Mouse (Mus musculus): ENCODE results near the gene Rnf157.
A peak's percentile ranks its signal among the peaks of the same experiment; 100 is the strongest.
"Not testable (repeated sequence)": the region's sequence is repeated elsewhere in the genome, so short reads cannot be mapped to it uniquely, and the experiment has no call there.

The Rnf157 gene

DNA sequence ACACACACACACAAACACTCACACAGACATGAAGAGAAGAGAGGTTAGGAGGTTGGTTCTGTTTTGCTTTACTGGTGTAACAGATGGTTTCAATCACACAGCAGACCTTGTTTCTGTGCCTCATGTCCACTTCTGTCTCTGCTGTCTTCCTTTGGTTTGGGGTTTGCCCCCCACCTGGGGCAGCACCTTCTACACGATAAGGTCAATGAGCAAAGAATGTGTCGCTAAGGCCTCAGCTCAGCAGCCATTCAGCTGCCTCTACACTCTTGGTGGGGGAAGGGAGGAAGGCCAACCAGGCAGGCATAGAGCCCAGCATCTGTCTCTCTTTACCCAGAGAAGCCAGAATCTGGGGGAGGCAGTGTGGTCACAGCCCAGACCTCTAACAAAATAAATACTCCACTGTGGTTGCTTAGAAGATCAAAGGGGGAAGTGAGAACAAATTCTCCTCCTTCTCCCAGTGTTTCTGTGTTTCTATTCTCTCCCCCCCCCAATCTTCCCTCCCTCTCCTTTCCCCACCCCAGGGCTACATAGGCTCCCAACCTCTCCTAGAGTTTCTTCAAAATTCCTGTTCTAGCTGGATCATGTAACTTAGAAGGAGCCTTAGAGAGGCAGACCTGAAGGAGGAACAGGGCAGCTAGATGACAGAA, 5.5 kb upstream of the Rnf157 start:
- DNase-seq (ENCODE audit: low spot score), result peak; percentile 79

DNA sequence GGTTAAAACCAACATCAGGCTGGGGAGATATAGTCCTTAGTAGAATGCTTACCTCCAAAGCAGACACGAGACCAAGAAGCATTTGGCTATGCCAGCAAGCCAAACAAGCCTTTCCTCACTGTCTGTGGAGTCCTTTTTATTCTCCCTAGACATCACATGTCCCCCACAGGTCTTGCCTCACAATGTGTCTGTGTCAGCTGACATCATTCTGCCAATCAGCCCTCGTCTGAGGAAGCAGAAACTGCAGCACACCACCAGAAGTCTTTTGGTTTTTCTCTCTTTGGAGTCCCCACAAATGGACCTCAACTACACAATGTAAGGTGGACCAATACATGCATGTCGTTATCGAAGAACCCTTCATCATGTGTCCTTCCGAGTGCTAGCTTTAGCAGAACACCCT, 4.2 kb upstream of the Rnf157 start:
- DNase-seq (ENCODE audit: low spot score), result no peak

- no peak for DNase-seq (ENCODE audit: low spot score)
These were observed 3.5 kb upstream of the Rnf157 start for GRCm38 (mm10) chr11:116416196-116416943.

DNA sequence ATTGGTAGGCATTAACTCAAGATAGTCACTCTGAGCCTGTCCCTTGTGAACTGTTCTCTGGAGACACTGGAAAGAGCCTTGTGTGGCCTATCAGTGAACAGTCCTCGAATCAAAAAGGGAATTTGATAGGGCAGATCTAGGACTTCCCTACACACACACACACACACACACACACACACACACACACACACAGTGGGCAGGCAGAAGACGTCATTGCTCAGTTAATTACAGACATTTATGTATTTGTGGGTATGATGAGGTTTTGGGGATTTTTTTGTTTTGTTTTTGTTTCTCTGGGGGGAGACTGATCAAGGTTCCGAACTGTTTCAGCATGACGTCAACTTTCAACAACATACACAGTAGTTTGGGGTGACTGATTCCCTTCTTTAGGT, 795 bp upstream of the Rnf157 start:
- no peak for DNase-seq (ENCODE audit: low spot score)

DNA sequence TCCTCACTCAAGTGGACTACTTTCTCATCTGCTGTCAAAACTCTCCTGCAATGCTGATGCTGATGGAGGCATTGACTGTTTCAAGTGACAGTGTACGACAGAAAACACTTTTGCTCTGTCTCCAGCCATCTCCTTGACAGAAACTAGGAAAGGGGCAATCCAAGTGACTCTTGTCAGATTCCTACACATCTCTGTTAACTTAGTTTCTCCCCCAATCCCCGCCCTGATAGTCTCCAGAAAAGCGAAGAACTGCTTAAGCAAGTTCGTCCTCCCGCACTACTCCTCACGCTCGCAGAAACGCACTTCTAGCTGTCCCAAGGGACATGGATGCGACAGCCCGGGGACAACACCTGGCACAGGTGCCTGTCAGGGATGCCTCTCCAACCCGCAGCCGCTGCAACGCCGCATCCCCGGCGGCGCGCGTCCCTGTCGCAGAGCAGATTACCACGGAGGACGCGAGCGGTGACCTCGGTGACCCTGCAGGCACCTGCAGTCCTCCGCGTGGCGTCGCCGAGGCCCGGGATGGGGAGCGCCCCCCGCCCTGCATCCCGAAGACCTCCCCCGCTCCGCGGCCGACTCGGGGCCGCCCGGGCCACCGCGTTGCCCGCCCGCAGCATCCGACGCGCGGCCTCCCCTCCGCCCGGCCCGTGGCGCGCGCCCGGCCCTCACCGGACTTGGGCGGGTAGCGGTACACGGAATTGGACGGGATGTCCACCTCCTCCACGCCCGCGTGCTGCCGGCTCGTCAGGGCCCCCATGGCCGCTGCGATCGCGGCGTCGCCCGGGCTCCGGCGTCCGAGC, 604 bp downstream of the Rnf157 start:
- DNase-seq (ENCODE audit: low spot score), result peak; percentile 47

DNA sequence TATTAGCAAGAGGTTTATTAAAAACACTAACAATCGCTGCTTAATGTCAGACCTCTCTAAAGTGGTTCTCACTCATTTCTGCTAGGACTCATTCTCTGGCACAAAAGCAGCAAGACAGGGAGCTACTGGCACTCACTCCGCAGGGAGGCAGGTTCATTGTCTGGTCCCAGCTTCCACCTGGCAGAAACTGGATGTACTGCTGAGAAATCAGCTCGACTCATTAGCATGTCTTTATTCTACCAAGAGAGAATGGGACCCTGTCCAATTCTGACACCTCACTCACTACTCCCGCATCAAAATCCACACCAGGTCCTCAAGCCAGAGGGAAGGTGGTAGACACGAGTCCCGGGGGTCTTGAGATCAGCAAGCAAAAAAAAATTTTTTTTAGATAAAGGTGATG, 1.2 kb downstream of the Rnf157 start:
- DNase-seq (ENCODE audit: low spot score), result no peak

GRCm38 (mm10) chr11:116410415-116410814, 2.4 kb downstream of the Rnf157 start:
- not testable (repeated sequence) for DNase-seq (ENCODE audit: low spot score)

- no peak for DNase-seq (ENCODE audit: low spot score)
These were observed 3.8 kb downstream of the Rnf157 start for GRCm38 (mm10) chr11:116409008-116409407.

GRCm38 (mm10) chr11:116406231-116406728, 6.6 kb downstream of the Rnf157 start:
- DNase-seq (ENCODE audit: low spot score), result no peak

- DNase-seq (ENCODE audit: low spot score), result no peak
These were observed 7.2 kb downstream of the Rnf157 start for GRCm38 (mm10) chr11:116405601-116406000.

GRCm38 (mm10) chr11:116400560-116400959, 12.3 kb downstream of the Rnf157 start:
- no peak for DNase-seq (ENCODE audit: low spot score)

DNA sequence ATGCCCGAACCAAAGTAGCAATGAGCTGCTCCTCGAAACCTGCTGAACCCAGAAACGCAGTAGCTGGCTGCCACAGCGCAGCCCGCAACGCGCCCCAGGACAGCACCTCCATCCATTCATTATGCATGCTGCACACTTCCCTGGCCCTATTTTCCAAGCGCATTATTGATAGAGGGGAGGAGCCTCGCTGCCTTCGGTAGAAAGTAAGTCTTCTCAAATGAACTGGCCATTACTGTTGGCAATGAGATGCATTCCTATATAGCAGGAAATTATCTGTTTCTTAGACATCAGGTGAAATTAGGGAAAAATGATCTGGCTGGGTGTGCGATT, 14.5 kb downstream of the Rnf157 start:
- no peak for DNase-seq (ENCODE audit: low spot score)

- DNase-seq (ENCODE audit: low spot score), result no peak
These were observed 15.1 kb downstream of the Rnf157 start for GRCm38 (mm10) chr11:116397517-116398347.

- DNase-seq (ENCODE audit: low spot score), result no peak
These were observed 15.9 kb downstream of the Rnf157 start for GRCm38 (mm10) chr11:116396934-116397330.

- no peak for DNase-seq (ENCODE audit: low spot score)
These were observed 16.4 kb downstream of the Rnf157 start for GRCm38 (mm10) chr11:116396276-116396933.

DNA sequence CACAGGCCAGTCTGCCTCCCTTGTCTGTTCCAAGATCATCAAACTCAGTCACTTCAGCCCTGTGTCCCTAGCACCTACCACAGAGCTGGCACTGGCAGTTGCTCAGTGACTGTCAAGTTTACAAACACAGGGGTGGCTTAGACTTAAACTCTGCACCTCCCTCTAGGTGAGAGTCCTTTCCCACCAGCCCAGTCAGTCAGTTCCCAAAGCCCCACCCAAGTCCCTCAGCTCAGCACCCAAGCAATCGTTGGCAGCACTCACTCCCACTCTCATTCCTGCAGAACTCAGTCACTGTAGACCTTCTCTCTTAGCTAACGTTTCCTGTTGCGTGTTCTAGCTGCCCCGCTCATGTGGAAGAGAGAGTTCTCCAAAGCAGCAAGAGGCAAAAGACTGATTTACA, 18.1 kb downstream of the Rnf157 start:
- DNase-seq (ENCODE audit: low spot score), result no peak

DNA sequence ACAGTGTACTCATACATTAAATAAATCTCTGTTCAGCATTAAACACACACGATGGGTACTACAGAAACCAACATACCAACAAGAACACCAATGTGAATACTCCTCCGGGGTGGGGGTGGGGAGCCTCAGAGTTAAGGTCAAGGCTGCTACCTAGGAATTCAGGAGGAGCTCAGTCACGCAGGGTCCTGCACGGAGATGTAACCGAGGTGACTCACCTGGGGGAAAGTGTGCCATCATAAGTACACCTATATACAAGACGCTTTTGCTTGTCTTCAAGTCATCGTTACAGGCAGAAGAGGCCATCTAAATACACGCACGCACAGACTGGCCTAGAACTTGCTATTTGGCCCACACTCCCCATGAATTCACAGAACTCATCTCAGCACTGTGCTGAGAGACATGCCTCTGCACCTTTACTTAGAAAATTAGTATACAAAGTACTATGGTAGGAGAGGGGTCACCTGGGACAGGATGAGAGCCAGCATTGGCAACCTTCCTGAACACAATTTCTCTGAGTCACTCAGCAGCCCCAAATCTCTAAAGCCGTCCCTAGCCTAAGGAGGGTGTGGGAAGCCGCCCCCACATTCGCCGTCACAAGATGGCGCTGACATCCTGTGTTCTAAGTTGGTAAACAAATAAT, 23.9 kb downstream of the Rnf157 start:
- peak; percentile 45 for DNase-seq (ENCODE audit: low spot score)

DNA sequence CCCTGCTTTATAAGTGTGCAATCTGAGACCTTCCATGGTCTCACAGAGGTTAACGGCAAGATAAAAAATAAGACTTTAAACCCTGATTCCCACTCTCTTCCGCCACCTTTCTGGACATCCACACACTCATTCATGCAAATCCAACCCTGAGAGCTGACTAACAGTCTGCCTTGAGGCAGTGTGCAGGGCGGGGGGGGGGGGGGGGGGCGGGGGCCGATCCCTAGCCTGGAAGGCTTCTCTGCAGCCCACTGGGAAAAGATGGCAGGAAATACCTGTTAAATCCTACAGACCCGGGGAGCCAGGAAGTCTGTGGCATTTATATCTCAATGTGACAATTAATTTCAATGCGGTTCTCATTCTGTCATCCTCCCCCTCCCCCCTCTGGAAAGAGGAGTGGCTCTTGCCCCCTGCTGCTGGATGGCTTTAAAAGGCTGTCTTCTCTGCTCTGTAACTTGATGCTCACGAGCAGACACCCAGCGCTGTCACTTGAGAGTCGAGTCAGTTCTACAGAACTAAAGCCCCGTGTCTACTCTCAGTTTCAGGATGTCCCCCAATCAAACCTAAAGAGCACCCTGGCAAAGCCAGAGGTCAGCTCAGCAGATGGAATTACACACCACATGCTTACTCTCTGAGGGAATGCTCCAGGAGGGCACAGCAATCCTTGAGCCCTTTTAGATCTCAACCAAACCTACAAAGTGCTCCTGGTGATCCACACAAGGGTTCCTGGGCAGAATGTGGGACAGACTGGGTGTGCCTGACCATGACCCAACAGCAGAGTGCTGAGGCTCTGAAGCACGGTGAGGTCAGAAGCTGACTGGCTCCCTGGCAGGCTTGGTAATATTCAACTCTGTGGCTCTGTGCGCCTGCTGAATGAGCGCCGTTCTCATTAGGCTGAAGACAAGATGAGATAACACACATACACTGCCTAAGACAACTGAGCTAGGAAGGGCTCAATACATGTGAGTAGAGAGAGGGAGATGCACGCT, 25.5 kb downstream of the Rnf157 start:
- peak; percentile 84 for DNase-seq (ENCODE audit: low spot score)

- no peak for DNase-seq (ENCODE audit: low spot score)
These were observed 26.8 kb downstream of the Rnf157 start for GRCm38 (mm10) chr11:116385999-116386398.

GRCm38 (mm10) chr11:116384171-116384570, 28.7 kb downstream of the Rnf157 start:
- DNase-seq (ENCODE audit: low spot score), result no peak
